Mouse (Mus musculus): ENCODE data around the gene Afap1l2. TPM values are rescaled to one million over a fixed set of nuclear protein-coding genes. Genes with fewer than 3 reads are reported as not detected.

Afap1l2 gene
- polyA plus RNA-seq, 1 experiment from 2014 or later, result 6.8 TPM

DNA sequence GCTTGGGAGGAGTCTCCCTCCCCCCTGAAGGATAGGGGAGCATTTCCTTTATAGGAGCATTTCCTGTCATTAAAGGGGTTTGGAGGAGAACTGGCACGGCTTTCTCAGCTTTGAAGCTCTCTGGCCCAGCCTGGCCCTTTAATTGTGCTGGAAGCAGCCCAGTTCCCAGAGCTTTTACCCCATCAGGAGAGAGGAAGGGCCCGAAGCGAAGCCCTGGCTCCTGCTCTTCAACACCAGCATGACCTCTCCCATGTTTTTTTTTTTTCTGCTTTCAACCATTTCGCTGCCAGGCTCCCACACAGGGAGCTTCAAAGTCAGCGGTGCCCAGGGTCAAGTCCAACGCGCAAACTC lies 4.6 kb downstream of the Afap1l2 start:
- Histone ChIP-seq H3K9ac (replicated peaks) (no peak overlapping the region), H3K9me3 (no peaks in the 10 kb centered on the region), H3K36me3 (no peaks in the 10 kb centered on the region), H3K4me2 (replicated peaks) (no peak overlapping the region), H3K4me3 (no peak overlapping the region), H3K27me3 (peaks cover 19% of the 10 kb centered on the region; the same call in 1 of the 2 replicates), H3K27ac (replicated peaks) (no peak overlapping the region), H3K4me1 (peaks cover 30% of the 10 kb centered on the region)
- 31% methylated on average over 7 of the region's 7 CpGs for WGBS
- no peak for ATAC-seq (replicated peaks)

DNA sequence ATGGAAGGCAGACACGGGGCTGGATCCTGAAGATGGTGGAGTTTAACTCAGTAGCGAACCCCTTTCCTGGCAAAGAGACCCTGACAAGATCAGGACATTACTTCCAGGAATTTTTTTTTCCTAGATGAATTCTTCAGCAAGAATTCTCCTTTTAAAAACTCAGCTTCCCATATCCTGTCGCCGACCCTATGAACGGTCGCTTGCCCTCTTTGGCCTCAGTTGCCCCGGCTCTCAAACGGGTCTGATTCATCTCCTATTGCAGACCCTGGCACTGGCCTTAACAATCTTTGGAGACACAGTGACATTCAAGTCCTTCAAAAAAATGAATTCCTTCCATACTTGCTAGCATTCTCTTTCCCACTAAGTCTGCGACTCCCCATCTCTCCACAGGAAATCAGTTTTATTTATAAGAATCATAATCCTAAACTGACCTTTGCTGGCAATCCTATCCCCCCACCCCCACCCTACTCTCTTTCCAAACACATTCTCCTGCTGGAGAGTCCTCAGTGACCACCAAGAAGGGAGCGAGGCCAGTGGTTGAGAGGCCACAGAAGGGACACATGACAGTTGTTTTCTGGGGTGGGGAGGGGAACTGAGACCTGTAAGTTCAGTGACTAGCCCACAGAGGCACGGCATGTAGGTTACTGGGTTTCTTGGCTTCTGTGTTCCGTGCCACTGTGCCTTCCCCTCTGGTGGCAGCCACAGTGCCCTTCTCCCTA lies 5.1 kb downstream of the Afap1l2 start:
- WGBS, result 77% methylated on average over 12 of the region's 12 CpGs
- no peak overlapping the region for H3K27ac ChIP-seq (replicated peaks)
- no peak overlapping the region for H3K9ac ChIP-seq (replicated peaks)
- H3K4me2 ChIP-seq (replicated peaks), result no peak overlapping the region
- no peaks in the 10 kb centered on the region for H3K9me3 ChIP-seq
- no peak for ATAC-seq (replicated peaks)
- H3K4me3 ChIP-seq, result no peak overlapping the region
- peaks cover 27% of the 10 kb centered on the region for H3K4me1 ChIP-seq
- H3K27me3 ChIP-seq, result peaks cover 14% of the 10 kb centered on the region; the same call in 1 of the 2 replicates
- H3K36me3 ChIP-seq, result no peaks in the 10 kb centered on the region

- H3K27ac ChIP-seq (replicated peaks), result no peak overlapping the region
- no peak for ATAC-seq (replicated peaks)
- no peaks in the 10 kb centered on the region for H3K36me3 ChIP-seq
- peaks cover 4% of the 10 kb centered on the region; the same call in 1 of the 2 replicates for H3K27me3 ChIP-seq
- no peak overlapping the region for H3K9ac ChIP-seq (replicated peaks)
- H3K9me3 ChIP-seq, result no peaks in the 10 kb centered on the region
- no peak overlapping the region for H3K4me3 ChIP-seq
- 86% methylated on average over 4 of the region's 4 CpGs for WGBS
- peaks cover 23% of the 10 kb centered on the region for H3K4me1 ChIP-seq
- H3K4me2 ChIP-seq (replicated peaks), result no peak overlapping the region
Observed at GRCm38 (mm10) chr19:57001926-57002325, 6.1 kb downstream of the Afap1l2 start.

DNA sequence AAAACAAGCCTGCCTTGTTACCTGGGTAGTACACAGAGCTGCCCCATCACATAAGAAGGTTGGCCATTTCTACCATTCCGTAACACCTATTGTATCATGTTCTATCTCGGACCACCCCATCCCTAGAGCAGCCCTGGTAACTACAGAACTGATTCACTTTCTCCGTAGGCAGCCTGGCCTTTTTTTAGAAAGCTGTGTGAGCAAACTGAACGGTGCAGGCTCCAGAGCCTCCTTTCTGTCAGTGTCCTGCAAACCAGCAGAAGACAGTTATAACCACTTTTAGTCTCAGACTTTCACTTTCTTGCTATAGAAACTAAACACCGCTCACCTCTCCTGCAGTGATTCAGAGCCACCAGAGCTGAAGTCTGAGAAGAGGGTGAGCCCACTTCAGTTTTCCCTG lies 7.4 kb downstream of the Afap1l2 start:
- H3K4me3 ChIP-seq, result no peak overlapping the region
- no peak overlapping the region for H3K27ac ChIP-seq (replicated peaks)
- no peaks in the 10 kb centered on the region for H3K9me3 ChIP-seq
- 92% methylated on average over 5 of the region's 5 CpGs for WGBS
- no peaks in the 10 kb centered on the region for H3K36me3 ChIP-seq
- H3K4me2 ChIP-seq (replicated peaks), result no peak overlapping the region
- ATAC-seq (replicated peaks), result no peak
- H3K27me3 ChIP-seq, result no peaks in the 10 kb centered on the region
- H3K4me1 ChIP-seq, result peaks cover 23% of the 10 kb centered on the region
- H3K9ac ChIP-seq (replicated peaks), result no peak overlapping the region

DNA sequence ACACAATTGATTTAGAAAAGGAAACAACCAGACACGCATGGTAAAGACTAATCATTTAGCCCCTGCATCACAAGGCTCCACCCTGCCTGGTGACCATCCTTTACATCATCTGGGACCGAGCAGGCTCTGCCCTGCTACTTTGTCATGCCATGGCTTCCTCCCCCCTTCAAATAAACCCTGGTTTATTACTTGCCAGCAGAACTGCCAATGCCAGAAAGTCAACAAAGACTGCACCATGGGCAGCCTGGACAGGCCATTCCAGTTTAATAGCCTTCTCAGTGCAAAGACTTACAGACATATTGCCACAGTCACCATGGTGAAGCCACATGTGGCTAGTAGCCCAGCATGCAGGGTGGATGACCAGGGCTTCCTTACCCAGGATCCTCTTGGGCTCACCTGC lies 8.2 kb downstream of the Afap1l2 start:
- Histone ChIP-seq H3K4me3 (no peak overlapping the region), H3K4me2 (replicated peaks) (no peak overlapping the region), H3K9me3 (no peaks in the 10 kb centered on the region), H3K27me3 (no peaks in the 10 kb centered on the region), H3K36me3 (no peaks in the 10 kb centered on the region), H3K4me1 (peaks cover 23% of the 10 kb centered on the region), H3K9ac (replicated peaks) (no peak overlapping the region), H3K27ac (replicated peaks) (no peak overlapping the region)
- 74% methylated on average over 2 of the region's 2 CpGs for WGBS
- ATAC-seq (replicated peaks), result no peak

- WGBS, result 29% methylated on average over 2 of the region's 2 CpGs
- peak overlapping the region; percentile 12; the same call in 1 of the 2 replicates for H3K27ac ChIP-seq (replicated peaks)
- no peak overlapping the region for H3K9ac ChIP-seq (replicated peaks)
- no peak overlapping the region for H3K4me3 ChIP-seq
- no peaks in the 10 kb centered on the region for H3K36me3 ChIP-seq
- no peaks in the 10 kb centered on the region for H3K27me3 ChIP-seq
- no peaks in the 10 kb centered on the region for H3K9me3 ChIP-seq
- ATAC-seq (replicated peaks), result no peak
- H3K4me2 ChIP-seq (replicated peaks), result no peak overlapping the region
- H3K4me1 ChIP-seq, result peaks cover 23% of the 10 kb centered on the region
Observed at GRCm38 (mm10) chr19:56998910-56999309, 9.1 kb downstream of the Afap1l2 start.

DNA sequence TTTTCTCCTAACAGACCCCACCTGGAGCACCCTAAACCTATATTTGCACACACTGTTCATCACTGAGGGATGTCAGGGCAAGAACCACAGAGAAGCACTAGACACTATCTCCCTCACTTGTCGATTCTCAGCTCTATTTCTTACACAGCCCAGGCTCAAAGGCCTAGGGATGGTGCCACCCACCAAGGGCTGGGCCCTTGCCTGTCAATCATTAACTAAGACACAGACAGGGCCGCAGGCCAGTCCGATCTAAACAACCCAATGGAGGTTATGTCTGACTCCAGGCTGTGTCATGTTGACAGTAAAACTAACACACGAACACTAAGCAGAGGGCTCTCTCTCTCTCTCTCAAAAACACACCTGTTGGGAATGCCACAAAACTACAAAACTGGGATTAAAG lies 9.7 kb downstream of the Afap1l2 start:
- Histone ChIP-seq H3K36me3 (no peaks in the 10 kb centered on the region), H3K4me1 (peaks cover 19% of the 10 kb centered on the region), H3K9ac (replicated peaks) (no peak overlapping the region), H3K27ac (replicated peaks) (0 out of 2 replicates have a peak overlapping the region, but pooled peaks have one; percentile 12), H3K27me3 (no peaks in the 10 kb centered on the region), H3K4me3 (no peak overlapping the region), H3K4me2 (replicated peaks) (no peak overlapping the region), H3K9me3 (no peaks in the 10 kb centered on the region)
- WGBS, result 75% methylated on average over 4 of the region's 4 CpGs
- ATAC-seq (replicated peaks), result 0 out of 2 replicates have a peak, but pooled peaks have one; percentile 21

DNA sequence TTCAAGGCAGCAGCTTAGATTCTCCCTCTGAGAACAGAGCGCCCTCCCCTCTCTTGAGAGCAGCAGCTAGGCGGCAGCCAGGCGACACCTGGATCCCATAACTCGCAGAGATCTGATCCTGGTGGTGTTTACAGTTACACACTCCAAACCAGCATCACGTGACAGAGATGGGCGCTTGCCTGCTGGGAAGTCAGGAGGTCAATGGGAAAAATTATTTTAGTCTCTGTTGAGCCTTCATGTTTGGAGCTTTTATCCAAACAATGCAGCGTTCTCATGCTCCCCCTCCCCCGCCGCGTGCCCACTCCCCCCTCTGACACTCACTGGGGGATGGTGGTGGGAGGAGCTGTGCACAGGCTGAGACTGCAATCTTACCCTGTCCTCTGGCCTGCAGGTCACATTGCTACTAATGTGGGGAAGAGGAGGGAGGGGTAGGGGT lies 10.8 kb downstream of the Afap1l2 start:
- Histone ChIP-seq H3K4me2 (replicated peaks) (peak overlapping the region; percentile 25; the same call in 1 of the 2 replicates), H3K36me3 (no peaks in the 10 kb centered on the region), H3K27me3 (no peaks in the 10 kb centered on the region), H3K4me1 (peaks cover 16% of the 10 kb centered on the region), H3K4me3 (peak overlapping the region; percentile 15; the same call in 1 of the 2 replicates), H3K27ac (replicated peaks) (no peak overlapping the region), H3K9ac (replicated peaks) (no peak overlapping the region), H3K9me3 (no peaks in the 10 kb centered on the region)
- WGBS, result 9% methylated on average over 10 of the region's 10 CpGs
- peak; percentile 57 for ATAC-seq (replicated peaks)

- no peaks in the 10 kb centered on the region for H3K27me3 ChIP-seq
- ATAC-seq (replicated peaks), result no peak
- H3K36me3 ChIP-seq, result no peaks in the 10 kb centered on the region
- H3K9me3 ChIP-seq, result no peaks in the 10 kb centered on the region
- no peak overlapping the region for H3K4me3 ChIP-seq
- H3K4me2 ChIP-seq (replicated peaks), result no peak overlapping the region
- 86% methylated on average over 4 of the region's 4 CpGs for WGBS
- no peak overlapping the region for H3K27ac ChIP-seq (replicated peaks)
- H3K4me1 ChIP-seq, result peaks cover 20% of the 10 kb centered on the region
- no peak overlapping the region for H3K9ac ChIP-seq (replicated peaks)
Observed at GRCm38 (mm10) chr19:56995441-56995840, 12.6 kb downstream of the Afap1l2 start.

GRCm38 (mm10) chr19:56994653-56995052 lies 13.4 kb downstream of the Afap1l2 start:
- H3K27me3 ChIP-seq, result no peaks in the 10 kb centered on the region

GRCm38 (mm10) chr19:56993763-56994162 lies 14.3 kb downstream of the Afap1l2 start:
- peaks cover 23% of the 10 kb centered on the region for H3K4me1 ChIP-seq
- no peak overlapping the region for H3K4me2 ChIP-seq (replicated peaks)
- no peaks in the 10 kb centered on the region for H3K36me3 ChIP-seq
- 79% methylated on average over 4 of the region's 4 CpGs for WGBS
- no peak overlapping the region for H3K4me3 ChIP-seq
- no peak overlapping the region for H3K27ac ChIP-seq (replicated peaks)
- ATAC-seq (replicated peaks), result no peak
- H3K9ac ChIP-seq (replicated peaks), result no peak overlapping the region
- H3K9me3 ChIP-seq, result no peaks in the 10 kb centered on the region
- no peaks in the 10 kb centered on the region for H3K27me3 ChIP-seq

More at GRCm38 (mm10) chr19:56994653-56995052, 13.4 kb downstream of the Afap1l2 start:
- peaks cover 28% of the 10 kb centered on the region for H3K4me1 ChIP-seq
- 69% methylated on average over 4 of the region's 4 CpGs for WGBS
- no peaks in the 10 kb centered on the region for H3K36me3 ChIP-seq
- H3K4me2 ChIP-seq (replicated peaks), result no peak overlapping the region
- H3K9ac ChIP-seq (replicated peaks), result no peak overlapping the region
- no peak for ATAC-seq (replicated peaks)
- H3K4me3 ChIP-seq, result no peak overlapping the region
- no peaks in the 10 kb centered on the region for H3K9me3 ChIP-seq
- no peak overlapping the region for H3K27ac ChIP-seq (replicated peaks)

- Histone ChIP-seq H3K9me3 (no peaks in the 10 kb centered on the region), H3K4me1 (peaks cover 18% of the 10 kb centered on the region), H3K4me2 (replicated peaks) (no peak overlapping the region), H3K9ac (replicated peaks) (no peak overlapping the region), H3K27me3 (no peaks in the 10 kb centered on the region), H3K4me3 (no peak overlapping the region), H3K27ac (replicated peaks) (no peak overlapping the region), H3K36me3 (no peaks in the 10 kb centered on the region)
- no peak for ATAC-seq (replicated peaks)
- WGBS, result 68% methylated on average over 8 of the region's 8 CpGs
Observed at GRCm38 (mm10) chr19:56992978-56993545, 15.0 kb downstream of the Afap1l2 start.
